Mouse (Mus musculus): ENCODE data around the gene Nus1.

DNA sequence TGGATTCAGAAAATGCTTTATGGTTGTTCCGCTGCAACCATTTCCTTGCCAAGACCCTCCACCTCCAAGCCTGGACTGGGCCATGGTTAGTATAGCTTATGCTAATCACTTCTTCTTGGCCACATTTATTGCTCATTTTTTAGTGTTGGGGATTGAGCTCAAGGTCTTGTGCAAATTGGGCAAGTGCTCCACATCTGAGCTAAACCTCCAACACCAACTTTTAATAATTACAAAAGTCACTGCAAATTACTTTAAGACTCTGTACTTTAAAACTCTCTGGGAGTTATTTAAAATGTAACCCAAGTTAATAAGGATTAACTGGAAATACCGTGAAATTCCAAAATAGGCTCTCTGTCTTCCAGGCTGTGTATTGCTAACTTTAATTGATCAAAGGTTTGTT is 9.8 kb upstream of the Nus1 start:
- TF ChIP-seq CTCF (IDR thresholded peaks at IDR 0.05; ENCODE audit: low read depth) (no peak), EP300 (IDR thresholded peaks at IDR 0.05; ENCODE audit: low read depth) (no peak)
